Mouse (Mus musculus): ENCODE measurements around the gene Gm3233. TPM values are rescaled to one million over a fixed set of nuclear protein-coding genes. Genes with fewer than 3 reads are reported as not detected.

Gm3233 gene
- polyA plus RNA-seq, 1 experiment, result not detected

Other genes with a start within 250 kb of the Gm3233 start
- 5.4 and 11.1 TPM in 2 replicates for gene Fam207a, start 243.9 kb downstream of the Gm3233 start, polyA plus RNA-seq (2012; ENCODE audit: insufficient read depth, insufficient read length, missing spikeins)
- 4.3 and 4.4 TPM in 2 replicates for gene Itgb2, start 229.4 kb downstream of the Gm3233 start, polyA plus RNA-seq (2012; ENCODE audit: insufficient read depth, insufficient read length, missing spikeins)
- gene Pttg1ip, start 178.0 kb downstream of the Gm3233 start, polyA plus RNA-seq (2012; ENCODE audit: insufficient read depth, insufficient read length, missing spikeins), result 88.8 and 92.4 TPM in 2 replicates
- 58.1 and 84.9 TPM in 2 replicates for gene Sumo3, start 153.6 kb downstream of the Gm3233 start, polyA plus RNA-seq (2012; ENCODE audit: insufficient read depth, insufficient read length, missing spikeins)
- gene Gm49325, start 153.5 kb downstream of the Gm3233 start, polyA plus RNA-seq (2012; ENCODE audit: insufficient read depth, insufficient read length, missing spikeins), result 16.0 and 45.5 TPM in 2 replicates
- gene Ube2g2, start 137.4 kb downstream of the Gm3233 start, polyA plus RNA-seq (2012; ENCODE audit: insufficient read depth, insufficient read length, missing spikeins), result 23.3 and 26.1 TPM in 2 replicates
- not detected in 2 replicates for gene Tspear, start 73.1 kb downstream of the Gm3233 start, polyA plus RNA-seq (2012; ENCODE audit: insufficient read depth, insufficient read length, missing spikeins)
- not detected in 2 replicates for gene Gm19402, start 68.9 kb downstream of the Gm3233 start, polyA plus RNA-seq (2012; ENCODE audit: insufficient read depth, insufficient read length, missing spikeins)
- not detected in 2 replicates for gene Gm9508, start 62.4 kb downstream of the Gm3233 start, polyA plus RNA-seq (2012; ENCODE audit: insufficient read depth, insufficient read length, missing spikeins)
- not detected in 2 replicates for gene Gm10272, start 53.1 kb downstream of the Gm3233 start, polyA plus RNA-seq (2012; ENCODE audit: insufficient read depth, insufficient read length, missing spikeins)
- gene Gm10024, start 48.2 kb downstream of the Gm3233 start, polyA plus RNA-seq (2012; ENCODE audit: insufficient read depth, insufficient read length, missing spikeins), result not detected in 2 replicates
- not detected in 2 replicates for gene Gm10142, start 43.9 kb downstream of the Gm3233 start, polyA plus RNA-seq (2012; ENCODE audit: insufficient read depth, insufficient read length, missing spikeins)
- not detected in 2 replicates for gene Krtap12-1, start 39.1 kb downstream of the Gm3233 start, polyA plus RNA-seq (2012; ENCODE audit: insufficient read depth, insufficient read length, missing spikeins)
- not detected in 2 replicates for gene Gm10100, start 33.2 kb downstream of the Gm3233 start, polyA plus RNA-seq (2012; ENCODE audit: insufficient read depth, insufficient read length, missing spikeins)
- gene Gm18596, start 17.0 kb downstream of the Gm3233 start, polyA plus RNA-seq (2012; ENCODE audit: insufficient read depth, insufficient read length, missing spikeins), result not detected in 2 replicates
- not detected in 2 replicates for gene Gm9736, start 8.3 kb downstream of the Gm3233 start, polyA plus RNA-seq (2012; ENCODE audit: insufficient read depth, insufficient read length, missing spikeins)
- gene Gm3238, start 11.6 kb upstream of the Gm3233 start, polyA plus RNA-seq (2012; ENCODE audit: insufficient read depth, insufficient read length, missing spikeins), result not detected in 2 replicates
- gene Gm7138, start 17.3 kb upstream of the Gm3233 start, polyA plus RNA-seq (2012; ENCODE audit: insufficient read depth, insufficient read length, missing spikeins), result not detected in 2 replicates
- gene Gm3250, start 22.9 kb upstream of the Gm3233 start, polyA plus RNA-seq (2012; ENCODE audit: insufficient read depth, insufficient read length, missing spikeins), result not detected in 2 replicates
- gene Gm7137, start 28.5 kb upstream of the Gm3233 start, polyA plus RNA-seq (2012; ENCODE audit: insufficient read depth, insufficient read length, missing spikeins), result not detected in 2 replicates
- not detected in 2 replicates for gene Gm9639, start 35.4 kb upstream of the Gm3233 start, polyA plus RNA-seq (2012; ENCODE audit: insufficient read depth, insufficient read length, missing spikeins)
- not detected in 2 replicates for gene Gm19668, start 39.5 kb upstream of the Gm3233 start, polyA plus RNA-seq (2012; ENCODE audit: insufficient read depth, insufficient read length, missing spikeins)
- gene Gm9507, start 52.2 kb upstream of the Gm3233 start, polyA plus RNA-seq (2012; ENCODE audit: insufficient read depth, insufficient read length, missing spikeins), result not detected in 2 replicates
- not detected in 2 replicates for gene Gm2696, start 55.0 kb upstream of the Gm3233 start, polyA plus RNA-seq (2012; ENCODE audit: insufficient read depth, insufficient read length, missing spikeins)
- not detected in 2 replicates for gene Krtap10-4, start 67.4 kb upstream of the Gm3233 start, polyA plus RNA-seq (2012; ENCODE audit: insufficient read depth, insufficient read length, missing spikeins)
- gene Krtap10-10, start 76.3 kb upstream of the Gm3233 start, polyA plus RNA-seq (2012; ENCODE audit: insufficient read depth, insufficient read length, missing spikeins), result not detected in 2 replicates
- gene Gm36176, start 87.1 kb upstream of the Gm3233 start, polyA plus RNA-seq (2012; ENCODE audit: insufficient read depth, insufficient read length, missing spikeins), result not detected in 2 replicates
- gene Gm10318, start 93.2 kb upstream of the Gm3233 start, polyA plus RNA-seq (2012; ENCODE audit: insufficient read depth, insufficient read length, missing spikeins), result not detected in 2 replicates
- not detected in 2 replicates for gene Gm3285, start 102.3 kb upstream of the Gm3233 start, polyA plus RNA-seq (2012; ENCODE audit: insufficient read depth, insufficient read length, missing spikeins)
- gene Lrrc3, start 142.9 kb upstream of the Gm3233 start, polyA plus RNA-seq (2012; ENCODE audit: insufficient read depth, insufficient read length, missing spikeins), result 0.33 TPM in 1 of 2 replicates, not detected in the other
- 0.63 TPM in 1 of 2 replicates, not detected in the other for gene Trpm2, start 210.9 kb upstream of the Gm3233 start, polyA plus RNA-seq (2012; ENCODE audit: insufficient read depth, insufficient read length, missing spikeins)
- 16.0 and 16.4 TPM in 2 replicates for gene 1810043G02Rik, start 218.8 kb upstream of the Gm3233 start, polyA plus RNA-seq (2012; ENCODE audit: insufficient read depth, insufficient read length, missing spikeins)